Mouse (Mus musculus) MEL (cell line): ENCODE data around the gene Fto. TPM values are rescaled to one million over a fixed set of nuclear protein-coding genes. Genes with fewer than 3 reads are reported as not detected.

Experiments
- DNase-seq: peaks from one replicate; pipeline ENCODE4 v3.0.0; 2011; ENCODE audit warnings: low read depth, low spot score
- H3K27ac ChIP-seq: 2 replicates; pipeline ENCODE4 v1.5.1; 2012; ENCODE audit warnings: low read depth, mild to moderate bottlenecking, control low read depth, low read length, moderate library complexity; ENCODE audit not compliant: control insufficient read depth
- H3K27me3 ChIP-seq, 2 experiments: fragments of 150-350 bp in 1 of 2; sonication (generic) in 1 of 2; 2 replicates each; pipeline ENCODE4 v1.6.1; 2012; ENCODE audit warnings: low read length in 2 of 2, mild to moderate bottlenecking in 2 of 2, improper control_type of control experiment in 1 of 2, moderate library complexity in 1 of 2; ENCODE audit not compliant: insufficient read depth in 2 of 2, control insufficient read depth in 1 of 2
- H3K36me3 ChIP-seq, 2 experiments: 2 replicates each; pipeline ENCODE4 v1.6.1; 2012 to 2014; ENCODE audit warnings: low read length in 2 of 2, improper control_type of control experiment in 1 of 2, inconsistent platforms in 1 of 2, mild to moderate bottlenecking in 1 of 2; ENCODE audit not compliant: insufficient read depth in 2 of 2, control insufficient read depth in 1 of 2
- H3K4me1 ChIP-seq, 2 experiments: fragments of 150-350 bp in 1 of 2; sonication (generic) in 1 of 2; 2 replicates each; pipeline ENCODE4 v1.6.1; 2012; ENCODE audit warnings: low read length in 2 of 2, improper control_type of control experiment in 1 of 2, mild to moderate bottlenecking in 1 of 2; ENCODE audit not compliant: insufficient read depth in 2 of 2, control insufficient read depth in 1 of 2
- H3K4me3 ChIP-seq, 2 experiments: fragments of 150-350 bp in 1 of 2; sonication (generic) in 1 of 2; 2 replicates each; pipeline ENCODE4 v1.5.1; 2012; ENCODE audit warnings: low read depth in 2 of 2, low read length in 2 of 2, mild to moderate bottlenecking in 2 of 2, moderate library complexity in 2 of 2, control low read depth in 1 of 2, improper control_type of control experiment in 1 of 2; ENCODE audit not compliant: control insufficient read depth in 1 of 2, insufficient read depth in 1 of 2
- H3K79me2 ChIP-seq: 2 replicates; pipeline ENCODE4 v1.6.1; 2012; ENCODE audit warnings: mild to moderate bottlenecking, low read length, moderate library complexity; ENCODE audit not compliant: control insufficient read depth, poor library complexity, insufficient read depth
- H3K9ac ChIP-seq: 2 replicates; pipeline ENCODE4 v1.6.1; 2012; ENCODE audit warnings: low read depth, mild to moderate bottlenecking, control low read depth, low read length, moderate library complexity; ENCODE audit not compliant: control insufficient read depth, poor library complexity, severe bottlenecking
- H3K9me3 ChIP-seq: fragments of 150-350 bp; sonication (generic); replicated peaks from 2 replicates; pipeline ENCODE4 v1.6.1; 2012; ENCODE audit warnings: mild to moderate bottlenecking, low read length, improper control_type of control experiment, moderate library complexity; ENCODE audit not compliant: insufficient read depth
- BHLHE40 ChIP-seq: IDR thresholded peaks from 2 replicates; pipeline ENCODE4 v1.6.1; 2012; ENCODE audit warnings: low read depth, mild to moderate bottlenecking, inconsistent platforms, low read length, improper control_type of control experiment, borderline replicate concordance
- ELF1 ChIP-seq: IDR thresholded peaks from 2 replicates; pipeline ENCODE4 v1.6.1; 2014; ENCODE audit warnings: low read depth, mild to moderate bottlenecking, inconsistent platforms, low read length, improper control_type of control experiment, moderate library complexity
- GABPA ChIP-seq: IDR thresholded peaks from 2 replicates; pipeline ENCODE4 v1.6.1; 2012; ENCODE audit warnings: low read depth, mild to moderate bottlenecking, inconsistent platforms, low read length, improper control_type of control experiment, moderate library complexity
- HCFC1 ChIP-seq: IDR thresholded peaks from 2 replicates; pipeline ENCODE4 v1.6.1; 2012; ENCODE audit warnings: low read depth, mild to moderate bottlenecking, inconsistent platforms, low read length, improper control_type of control experiment, moderate library complexity
- KAT2A ChIP-seq: conservative IDR thresholded peaks from 2 replicates; pipeline ENCODE4 v1.6.1; 2012; ENCODE audit warnings: low read depth, low read length, improper control_type of control experiment, inconsistent platforms
- MAX ChIP-seq: IDR thresholded peaks from 2 replicates; pipeline ENCODE4 v1.6.1; 2011; ENCODE audit warnings: low read length, improper control_type of control experiment
- MAZ ChIP-seq: IDR thresholded peaks from 2 replicates; pipeline ENCODE4 v1.6.1; 2012; ENCODE audit warnings: low read depth, mild to moderate bottlenecking, inconsistent platforms, low read length, improper control_type of control experiment
- MEF2A ChIP-seq: IDR thresholded peaks from 2 replicates; pipeline ENCODE4 v1.6.1; 2014; ENCODE audit warnings: low read depth, mild to moderate bottlenecking, inconsistent platforms, low read length, improper control_type of control experiment; ENCODE audit not compliant: poor library complexity, insufficient replicate concordance, severe bottlenecking; ENCODE audit errors: extremely low read depth
- MYC ChIP-seq: IDR thresholded peaks from 2 replicates; pipeline ENCODE4 v1.6.1; 2011; ENCODE audit warnings: low read depth, mild to moderate bottlenecking, low read length, improper control_type of control experiment, moderate library complexity
- NRF1 ChIP-seq: IDR thresholded peaks from 2 replicates; pipeline ENCODE4 v1.6.1; 2014; ENCODE audit warnings: low read depth, mild to moderate bottlenecking, inconsistent platforms, low read length, improper control_type of control experiment, moderate library complexity; ENCODE audit not compliant: poor library complexity, insufficient read depth, severe bottlenecking
- POLR2AphosphoS5 ChIP-seq: IDR thresholded peaks from 2 replicates; pipeline ENCODE4 v1.6.1; 2012; ENCODE audit warnings: low read depth, borderline replicate concordance, mild to moderate bottlenecking, inconsistent platforms, low read length, moderate library complexity, mixed read lengths
- RAD21 ChIP-seq: IDR thresholded peaks from 2 replicates; pipeline ENCODE4 v1.6.1; 2011; ENCODE audit warnings: mild to moderate bottlenecking, low read depth, low read length, improper control_type of control experiment
- RCOR1 ChIP-seq: IDR thresholded peaks from 2 replicates; pipeline ENCODE4 v1.6.1; 2012; ENCODE audit warnings: low read depth, mild to moderate bottlenecking, inconsistent platforms, low read length, improper control_type of control experiment
- SIN3A ChIP-seq: IDR thresholded peaks from 2 replicates; pipeline ENCODE4 v1.6.1; 2012; ENCODE audit warnings: low read length, improper control_type of control experiment, inconsistent platforms
- TAL1 ChIP-seq: IDR thresholded peaks from 2 replicates; pipeline ENCODE4 v1.6.1; 2012; ENCODE audit warnings: mild to moderate bottlenecking, inconsistent platforms, low read length, moderate library complexity, mixed read lengths
- TBP ChIP-seq: IDR thresholded peaks from 2 replicates; pipeline ENCODE4 v1.8.0; 2011; ENCODE audit warnings: low read depth, low read length, improper control_type of control experiment
- TCF12 ChIP-seq: IDR thresholded peaks from 2 replicates; pipeline ENCODE4 v1.6.1; 2014; ENCODE audit warnings: low read depth, mild to moderate bottlenecking, inconsistent platforms, low read length, improper control_type of control experiment, moderate library complexity
- USF2 ChIP-seq, 2 experiments: IDR thresholded peaks; 2 replicates each; pipeline ENCODE4 v1.6.1; 2011 to 2012; ENCODE audit warnings: improper control_type of control experiment in 2 of 2, low read length in 2 of 2, borderline replicate concordance in 1 of 2, inconsistent platforms in 1 of 2, low read depth in 1 of 2, mild to moderate bottlenecking in 1 of 2; ENCODE audit not compliant: insufficient read depth in 1 of 2
- ZMIZ1 ChIP-seq: IDR thresholded peaks from 2 replicates; pipeline ENCODE4 v1.6.1; 2012; ENCODE audit warnings: low read depth, mild to moderate bottlenecking, inconsistent platforms, low read length, improper control_type of control experiment, moderate library complexity
- ZNF384 ChIP-seq: IDR thresholded peaks from 2 replicates; pipeline ENCODE4 v1.6.1; 2012; ENCODE audit warnings: low read depth, mild to moderate bottlenecking, inconsistent platforms, low read length, improper control_type of control experiment
- polyA plus RNA-seq, 2 experiments: library from polyadenylated mRNA; stranded (reverse) in 1 of 2; unstranded in 1 of 2; fragments of >175 nt in 1 of 2; fragments of >200 nt in 1 of 2; gene quantifications; 2 replicates each; pipeline versions ENCODE4 v1.2.1 to v1.2.4; 2012; ENCODE audit warnings: low replicate concordance in 2 of 2, low read depth in 1 of 2; ENCODE audit not compliant: insufficient read length in 2 of 2, insufficient read depth in 1 of 2, missing spikeins in 1 of 2
- total RNA-seq: library from RNA; depleted of rRNA; stranded (reverse); fragments of 300-350 nt; gene quantifications from 2 replicates; pipeline ENCODE4 v1.2.3, GENCODE M21; 2012

Fto gene
- total and polyA plus RNA-seq, 3 experiments, result 13.5 to 41.1 TPM; not detected in 1

GRCm38 (mm10) chr8:91615781-91616683 lies 302.7 kb downstream of the Fto start:
- H3K27me3 ChIP-seq, result no peaks in the 10 kb centered on the region
- H3K9me3 ChIP-seq, result no peaks in the 10 kb centered on the region
- DNase-seq, result no peak
- no peak overlapping the region for H3K4me3 ChIP-seq
- no peaks in the 10 kb centered on the region for H3K4me1 ChIP-seq
- TF ChIP-seq ELF1 (no peak), USF2 (IDR thresholded peaks at IDR 0.05; ENCODE audit: borderline replicate concordance in 1 of 2, insufficient read depth in 1 of 2, low read depth in 1 of 2, low read length in 2 of 2) (no peak), POLR2AphosphoS5 (no peak), NRF1 (no peak), BHLHE40 (no peak), MYC (no peak), MAZ (no peak), ZMIZ1 (no peak), ZNF384 (no peak), MAX (no peak), MEF2A (no peak), TBP (no peak), TCF12 (no peak), HCFC1 (no peak), GABPA (no peak), SIN3A (no peak), KAT2A (no peak), TAL1 (no peak), RCOR1 (no peak), RAD21 (no peak)
- H3K79me2 ChIP-seq, result no peaks in the 10 kb centered on the region
- H3K27ac ChIP-seq, result no peak overlapping the region
- no peak overlapping the region for H3K9ac ChIP-seq
- no peaks in the 10 kb centered on the region for H3K36me3 ChIP-seq
